Mouse (Mus musculus): Measurements from ENCODE around the gene Capn2.

GRCm38 (mm10) chr1:182459436-182459835 is 58.0 kb downstream of the Capn2 start:
- TF ChIP-seq CTCF (IDR thresholded peaks at IDR 0.05; ENCODE audit: low read depth), result no peak
- TF ChIP-seq EP300 (IDR thresholded peaks at IDR 0.05; ENCODE audit: low read depth), result no peak

All from liver, postnatal 0 days (tissue).